Mouse (Mus musculus) urinary bladder, postnatal 10 days (tissue): ENCODE measurements around the gene Pias4.
"Not testable (repeated sequence)": the region's sequence is repeated elsewhere in the genome, so short reads cannot be mapped to it uniquely, and the experiment has no call there.

Source experiments
- DNase-seq: peaks from one replicate; pipeline ENCODE4 v3.0.0; 2022; ENCODE audit warnings: low spot score

Pias4 gene

DNA sequence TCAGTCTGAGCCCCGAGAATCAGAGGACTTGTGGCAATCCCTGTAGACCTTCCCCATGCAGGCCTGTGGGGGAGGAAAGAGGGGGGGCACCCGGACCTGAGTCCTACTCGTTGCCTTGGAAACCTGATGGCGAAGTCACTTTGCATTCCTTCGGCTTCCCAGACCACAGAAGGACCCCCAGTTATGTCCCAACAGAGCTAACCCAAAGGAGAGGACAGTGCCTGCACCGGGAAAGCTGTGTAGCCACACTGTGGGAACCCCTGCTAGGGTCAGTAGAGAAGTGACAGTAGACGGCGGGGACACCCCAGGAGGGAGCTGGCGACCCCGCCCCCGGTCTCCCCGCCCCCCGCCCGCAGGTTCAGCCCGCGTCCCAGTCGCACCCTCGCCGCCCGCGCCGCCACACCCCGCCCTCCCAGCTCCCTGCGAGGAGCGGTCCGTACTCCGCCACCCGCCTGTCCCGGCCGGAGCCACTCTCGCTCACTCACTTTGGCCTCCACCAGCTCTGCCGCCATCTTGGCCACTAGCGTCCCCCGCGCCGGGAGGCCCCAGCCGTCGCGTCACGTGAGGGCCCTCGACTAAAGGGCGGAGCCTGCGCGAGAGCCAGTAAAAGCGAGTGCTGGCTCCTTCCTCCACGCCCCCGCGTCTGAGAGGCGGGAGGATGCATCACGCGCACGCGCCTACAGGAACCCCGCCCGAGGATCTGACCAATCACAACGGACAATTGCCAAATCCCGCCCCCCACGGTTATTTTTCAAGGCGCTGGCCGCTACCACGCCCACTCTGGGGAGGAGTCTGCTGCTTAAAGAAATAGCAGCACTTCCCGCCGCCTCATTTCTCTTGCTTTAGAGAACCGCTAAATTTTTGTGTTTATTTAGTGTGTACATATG is at the start of gene Pias4:
Gene Pias4, minus strand, starts transcription at position 724 of the 887 bp plus-strand sequence.
- peak; percentile 99 for DNase-seq

DNA sequence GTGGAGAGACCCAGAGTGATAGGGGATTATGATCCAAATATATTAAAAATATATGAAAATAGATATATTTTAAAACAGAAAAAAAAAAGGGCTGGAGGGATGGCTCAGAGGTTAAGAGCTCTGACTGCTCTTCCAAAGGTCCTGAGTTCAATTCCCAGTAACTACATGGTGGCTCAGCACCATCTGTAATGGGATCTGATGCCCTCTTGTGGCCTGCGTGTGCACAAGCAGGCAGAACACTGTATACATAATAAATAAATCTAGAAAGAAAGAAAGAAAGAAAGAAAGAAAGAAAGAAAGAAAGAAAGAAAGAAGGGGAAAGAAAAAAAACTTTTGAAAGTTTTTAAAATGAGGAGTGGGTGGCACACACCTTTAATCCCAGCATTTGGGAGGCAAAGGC is 49.5 kb upstream of the Pias4 start:
- DNase-seq, result not testable (repeated sequence)

DNA sequence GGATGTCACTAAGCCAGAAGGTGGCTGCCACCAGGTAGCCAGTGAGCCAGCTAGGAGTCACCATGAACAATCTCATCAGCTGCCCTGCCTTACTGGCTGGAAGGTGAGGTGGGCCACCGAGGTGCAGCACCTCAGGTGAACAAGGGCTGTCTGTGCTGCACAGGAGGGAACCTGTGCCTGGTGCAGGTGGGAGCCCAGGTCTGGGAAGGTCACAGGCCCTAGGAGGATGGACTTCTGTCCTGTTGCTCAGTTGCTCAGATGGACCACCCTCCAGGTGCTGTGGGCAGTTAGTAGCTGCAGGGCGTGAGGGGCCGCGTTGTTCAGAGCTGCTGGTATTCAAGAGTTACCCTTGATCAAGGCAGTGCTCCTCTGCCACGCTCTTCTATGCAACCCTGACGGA is 49.1 kb upstream of the Pias4 start:
- no peak for DNase-seq

GRCm38 (mm10) chr10:81216260-81216659 is 48.5 kb upstream of the Pias4 start:
- no peak for DNase-seq

DNA sequence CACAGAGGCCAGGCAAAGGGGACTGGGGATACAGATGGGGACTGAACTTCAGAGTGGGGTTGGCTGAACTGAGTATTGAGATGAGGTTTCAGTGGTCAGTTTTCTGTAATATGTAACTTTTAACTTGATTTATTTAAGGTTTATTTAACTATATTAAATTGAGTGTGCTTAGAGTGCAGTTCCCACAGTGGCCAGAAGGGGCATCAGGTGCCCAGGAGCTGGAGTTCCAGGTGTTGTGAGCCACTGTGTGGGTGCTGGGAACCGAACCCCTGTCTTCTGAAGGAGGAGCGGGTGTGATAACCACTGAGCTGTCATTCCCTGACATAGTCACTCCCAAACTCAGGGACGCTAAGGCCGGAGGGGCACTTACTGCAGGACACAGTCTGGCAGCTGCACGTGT is 42.4 kb upstream of the Pias4 start:
- no peak for DNase-seq

DNA sequence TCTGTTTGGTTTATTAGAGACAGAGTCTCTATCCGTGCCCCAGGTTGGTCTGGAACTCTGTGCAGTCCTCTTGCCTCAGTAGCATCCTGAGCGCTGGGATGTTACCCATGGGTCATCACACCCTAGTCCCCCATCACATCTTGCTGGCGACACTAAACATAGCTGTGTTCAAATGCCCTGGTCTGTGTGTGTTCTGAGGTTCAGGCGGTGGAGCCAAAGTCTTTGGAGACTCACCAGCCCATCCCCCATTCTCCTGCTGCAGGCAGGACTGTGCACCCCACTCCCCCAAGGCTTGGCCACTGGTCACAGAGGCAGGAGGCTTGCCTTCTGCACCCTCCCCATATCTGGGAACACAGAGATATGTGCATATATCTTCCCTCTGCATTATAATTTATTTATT is 36.4 kb upstream of the Pias4 start:
- DNase-seq, result no peak

DNA sequence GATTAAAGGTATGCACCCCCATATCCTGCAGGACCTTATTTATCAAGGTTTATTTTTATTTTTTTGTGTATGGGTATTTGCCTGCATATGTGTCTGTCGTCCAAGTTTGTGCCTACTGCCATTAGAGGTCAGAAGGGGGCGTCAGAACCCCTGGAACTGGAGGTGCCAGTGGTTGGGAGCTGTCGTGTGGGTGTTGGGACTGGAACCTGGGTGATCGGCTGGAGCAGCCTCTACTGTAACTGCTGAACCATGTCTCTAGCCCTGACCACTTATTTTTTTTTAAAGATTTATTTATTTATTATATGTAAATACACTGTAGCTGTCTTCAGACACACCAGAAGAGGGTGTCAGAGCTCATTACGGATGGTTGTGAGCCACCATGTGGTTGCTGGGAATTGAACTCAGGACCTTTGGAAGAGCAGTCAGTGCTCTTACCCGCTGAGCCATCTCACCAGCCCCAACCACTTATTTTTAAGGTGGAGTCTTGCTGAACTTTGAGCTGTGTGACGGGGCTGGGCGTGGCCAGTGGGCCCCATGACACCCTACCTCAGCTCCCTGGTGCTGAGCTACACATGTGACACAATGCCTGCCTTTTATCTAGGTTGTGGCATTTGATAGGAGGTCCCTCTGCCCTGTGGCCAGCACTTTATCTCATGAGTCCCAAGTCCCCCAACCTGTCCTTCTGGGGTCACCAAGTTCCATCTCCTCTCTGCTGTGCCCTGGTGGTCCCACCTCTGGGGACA is 35.4 kb upstream of the Pias4 start:
- DNase-seq, result no peak

DNA sequence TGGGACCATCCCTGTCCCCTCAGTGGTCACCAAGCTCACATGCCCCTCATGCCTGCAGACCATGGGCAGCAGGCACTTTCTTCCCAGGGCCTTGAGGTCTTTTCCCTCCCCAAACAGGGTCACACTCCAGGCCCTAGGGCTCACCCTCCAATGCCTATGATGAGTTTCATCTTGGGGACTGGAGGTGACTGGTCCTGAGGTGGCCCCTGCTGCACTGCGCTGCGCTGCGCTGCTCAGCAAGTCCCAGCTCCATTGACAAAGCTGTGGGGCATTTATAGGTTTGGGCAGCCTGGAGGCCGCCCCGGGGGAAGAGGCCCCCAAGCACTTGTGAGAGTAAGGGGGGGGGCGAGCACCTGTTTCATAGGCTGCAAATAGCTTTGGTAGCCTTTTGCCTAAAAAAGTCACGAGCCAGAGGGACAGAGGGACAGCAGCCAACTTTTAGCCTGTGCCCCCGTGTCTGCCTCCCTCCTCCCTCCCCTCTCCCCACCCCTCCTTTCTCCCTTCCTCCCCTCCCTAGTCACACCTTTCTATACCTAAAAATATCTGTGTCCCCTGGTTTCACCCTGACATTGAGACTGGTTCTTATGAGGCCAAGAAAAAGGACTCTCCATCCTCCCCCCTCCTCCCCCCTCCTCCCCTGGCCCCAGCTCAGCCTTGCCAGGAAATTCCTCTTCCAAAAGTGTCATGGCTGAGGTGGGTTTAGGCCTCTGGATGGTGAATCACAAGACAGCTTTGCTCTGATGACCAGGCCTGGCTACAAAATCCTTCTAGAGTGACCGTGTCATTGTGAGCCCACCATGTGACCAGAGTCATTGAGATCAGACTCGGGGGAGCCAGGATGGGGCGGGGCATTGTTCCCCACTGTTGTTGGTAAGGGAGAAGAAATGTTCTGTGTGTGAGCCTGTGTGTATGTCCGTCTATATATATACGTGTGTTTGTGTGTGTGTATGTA is 34.4 kb upstream of the Pias4 start, which contains the start of gene Nmrk2:
Gene Nmrk2, minus strand, starts transcription at position 245 of the 952 bp plus-strand sequence.
- no peak for DNase-seq

GRCm38 (mm10) chr10:81200605-81201287 is 33.0 kb upstream of the Pias4 start:
- DNase-seq, result no peak

DNA sequence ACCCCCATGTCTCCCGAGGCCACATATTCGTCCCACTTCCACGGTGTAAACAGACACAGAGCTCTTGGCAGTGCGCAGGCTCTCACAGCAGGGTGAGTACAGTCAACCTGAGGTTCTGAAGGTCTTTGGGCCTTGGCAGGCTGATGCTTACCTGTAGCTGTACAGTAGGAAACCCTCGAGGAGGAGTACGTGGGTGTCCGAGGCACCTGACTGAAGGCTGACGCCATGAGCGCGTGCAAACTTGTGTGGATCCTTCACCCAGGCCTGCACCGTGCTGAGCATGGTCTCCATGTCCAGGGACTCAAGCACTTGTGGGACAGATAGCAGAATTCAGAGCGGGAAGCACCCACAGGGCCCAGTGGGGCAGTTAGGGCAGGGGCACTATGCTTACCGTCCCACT is 32.4 kb upstream of the Pias4 start:
- DNase-seq, result no peak

DNA sequence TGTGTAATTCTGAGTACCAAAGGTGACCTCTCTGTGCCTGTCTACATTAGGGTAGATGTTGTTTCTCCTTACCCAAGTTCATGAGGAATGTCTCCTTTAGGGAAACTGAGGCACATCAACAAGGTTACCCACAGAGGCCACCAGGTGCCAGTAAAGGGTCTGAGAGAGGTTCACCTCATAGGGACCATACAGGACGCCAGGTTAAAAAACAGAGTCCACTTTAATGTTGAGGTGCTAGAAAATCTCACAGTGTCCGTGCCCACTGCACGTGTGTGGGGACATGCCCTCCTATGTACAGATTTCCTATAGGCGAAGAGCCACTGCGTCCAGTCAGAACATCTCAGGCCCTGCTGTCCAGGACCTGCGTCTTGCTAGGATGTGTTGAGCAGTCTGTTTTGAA is 31.3 kb upstream of the Pias4 start:
- no peak for DNase-seq

DNA sequence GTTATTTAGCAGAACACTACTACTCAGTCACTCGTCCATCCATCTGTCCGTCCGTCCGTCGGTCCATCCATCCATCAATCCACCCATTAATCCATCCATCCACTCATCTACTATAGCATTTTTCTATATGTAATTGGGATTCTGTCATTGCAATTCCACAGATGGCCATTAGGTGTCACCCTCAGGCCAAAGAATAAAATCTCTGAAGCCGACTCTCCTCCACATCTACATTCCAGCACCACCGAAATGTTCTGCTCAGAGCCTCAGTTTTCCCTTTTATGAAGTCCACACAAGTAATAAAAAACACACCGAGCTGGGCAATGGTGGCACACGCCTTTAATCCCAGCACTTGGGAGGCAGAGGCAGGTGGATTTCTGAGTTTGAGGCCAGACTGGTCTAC is 30.5 kb upstream of the Pias4 start:
- DNase-seq, result no peak

DNA sequence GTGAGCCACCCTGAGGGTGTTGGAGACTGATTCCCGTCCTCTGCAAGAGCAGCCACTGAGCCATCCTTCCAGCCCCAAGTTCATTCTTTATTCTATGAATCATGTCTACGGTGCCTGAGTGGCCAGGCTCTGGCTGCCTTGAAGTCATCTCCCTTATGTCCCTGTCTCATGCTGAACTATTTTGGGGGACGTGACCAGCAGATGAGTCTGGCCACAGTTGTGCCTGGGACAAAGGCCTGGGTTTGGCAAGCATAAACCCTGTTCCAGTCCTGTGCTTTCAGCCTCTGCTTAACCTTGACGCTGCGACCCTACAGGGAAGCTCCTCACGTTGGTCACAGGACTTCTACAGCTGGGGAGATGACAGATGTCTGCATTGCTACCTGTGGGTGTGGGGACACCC is 29.6 kb upstream of the Pias4 start:
- DNase-seq, result no peak

GRCm38 (mm10) chr10:81196470-81197065 is 28.8 kb upstream of the Pias4 start:
- DNase-seq, result no peak

- DNase-seq, result no peak
These were observed 27.6 kb upstream of the Pias4 start for GRCm38 (mm10) chr10:81195300-81195699.

DNA sequence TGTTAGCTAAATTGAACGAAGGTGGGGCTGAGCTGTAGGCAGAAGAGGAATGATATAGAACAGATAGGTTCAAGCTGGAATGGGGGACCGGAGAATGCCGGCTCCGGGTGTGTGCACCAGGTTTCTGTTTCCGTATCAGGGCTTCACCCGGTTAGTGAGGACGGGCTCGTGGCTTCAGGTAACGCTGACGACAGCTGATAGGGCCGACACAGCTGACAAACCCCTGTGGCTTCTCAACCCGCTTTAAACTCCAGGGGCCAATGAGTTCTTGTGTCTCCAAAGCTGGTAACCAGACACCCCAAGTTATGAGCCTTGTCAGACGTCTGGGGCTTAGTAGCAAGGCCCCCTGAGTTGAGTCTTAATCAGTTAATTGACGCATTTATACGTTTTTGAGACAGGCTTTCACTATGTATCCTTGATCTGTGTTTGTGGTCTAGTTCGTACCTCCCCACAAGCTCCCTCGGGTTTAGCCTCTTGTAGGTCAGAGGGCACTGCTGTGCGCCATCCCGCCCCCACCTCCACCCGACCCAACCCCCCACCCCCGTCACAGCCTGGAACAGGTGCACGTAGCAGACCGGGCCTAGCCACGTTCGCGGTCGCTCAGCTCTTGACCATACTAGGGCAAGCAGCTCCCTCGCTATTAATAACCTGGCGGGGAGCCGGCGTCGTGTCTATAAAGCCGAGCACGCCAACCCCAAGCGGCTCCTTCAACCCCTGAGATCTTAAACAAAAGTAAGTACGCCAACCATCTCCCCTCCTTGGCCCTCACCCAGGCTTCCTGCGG is 26.5 kb upstream of the Pias4 start:
- DNase-seq, result no peak

DNA sequence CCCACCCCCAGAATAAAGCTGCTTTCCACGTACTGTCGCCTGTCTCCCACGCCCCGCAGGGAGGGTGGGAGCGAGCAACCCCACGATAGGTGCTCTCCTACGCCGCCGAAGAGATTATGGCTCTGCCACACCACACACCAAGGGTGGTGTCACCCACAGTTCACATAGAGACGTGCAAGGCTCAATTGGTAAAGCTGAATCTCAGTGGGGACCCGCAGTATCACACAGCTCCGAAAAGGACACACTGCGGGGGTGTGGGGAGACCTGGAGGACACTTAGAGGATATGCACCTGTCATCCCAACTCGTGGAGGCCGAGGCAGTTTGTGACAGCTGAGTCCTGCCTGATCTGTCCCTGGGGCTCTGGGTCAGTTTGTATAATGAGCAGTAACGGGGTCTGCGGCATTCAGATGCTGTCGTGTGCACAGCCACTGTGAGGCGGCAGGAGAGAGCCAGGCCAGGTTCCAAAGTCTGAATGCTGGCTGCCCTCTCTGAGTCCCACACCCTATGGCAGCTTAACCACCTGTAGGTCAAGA is 25.3 kb upstream of the Pias4 start:
- no peak for DNase-seq

GRCm38 (mm10) chr10:81192270-81192967 is 24.7 kb upstream of the Pias4 start:
- DNase-seq, result no peak

DNA sequence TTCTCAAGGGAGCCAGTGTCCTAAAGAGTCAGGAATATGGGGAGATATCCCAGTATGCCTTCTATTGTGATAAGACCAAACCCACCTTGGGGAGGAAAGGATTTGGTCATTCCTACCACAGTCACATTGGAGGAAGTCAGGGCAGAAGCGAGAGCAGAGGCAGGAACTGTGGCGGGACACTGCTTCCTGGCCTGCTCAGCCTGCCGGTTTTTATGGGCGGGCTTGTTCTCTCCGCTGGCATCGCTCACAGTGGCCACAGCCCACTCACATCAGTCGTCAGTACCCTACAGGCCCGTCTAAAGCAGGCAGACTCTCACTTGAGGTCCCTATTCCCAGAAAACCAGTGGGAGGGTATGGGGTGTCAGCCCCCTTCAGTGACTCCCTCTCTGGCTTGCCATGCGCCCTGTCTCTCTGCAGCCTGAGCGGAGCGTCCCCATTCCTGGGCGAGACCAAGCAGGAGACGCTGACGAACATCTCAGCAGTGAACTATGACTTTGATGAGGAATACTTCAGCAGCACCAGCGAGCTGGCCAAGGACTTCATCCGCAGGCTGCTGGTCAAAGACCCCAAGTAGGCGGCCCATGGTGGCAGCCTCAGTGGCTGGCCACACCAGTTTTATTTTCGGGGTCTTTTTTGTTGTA is 23.7 kb upstream of the Pias4 start:
- no peak for DNase-seq
